Mouse (Mus musculus): ENCODE measurements around the gene Pmf1.

Pmf1 gene

GRCm38 (mm10) chr3:88409741-88410644 lies at the start of gene Pmf1:
Gene Pmf1 (minus strand): TSS chr3:88410331.
- DNase-seq (ENCODE audit: low spot score): peak; percentile 89

GRCm38 (mm10) chr3:88458778-88459219 lies 48.7 kb upstream of the Pmf1 start:
- DNase-seq (ENCODE audit: low spot score): no peak

GRCm38 (mm10) chr3:88456746-88457532 lies 46.8 kb upstream of the Pmf1 start:
- DNase-seq (ENCODE audit: low spot score): no peak

GRCm38 (mm10) chr3:88456313-88456712 lies 46.2 kb upstream of the Pmf1 start:
- DNase-seq (ENCODE audit: low spot score): no peak

- no peak for DNase-seq (ENCODE audit: low spot score)
Measured at GRCm38 (mm10) chr3:88455588-88456264, 45.6 kb upstream of the Pmf1 start.

GRCm38 (mm10) chr3:88454762-88455587 lies 44.8 kb upstream of the Pmf1 start:
- no peak for DNase-seq (ENCODE audit: low spot score)

- DNase-seq (ENCODE audit: low spot score): peak; percentile 34
Measured at GRCm38 (mm10) chr3:88453986-88454385, 43.9 kb upstream of the Pmf1 start.

- no peak for DNase-seq (ENCODE audit: low spot score)
Measured at GRCm38 (mm10) chr3:88453369-88453768, 43.2 kb upstream of the Pmf1 start.

GRCm38 (mm10) chr3:88452716-88453115 lies 42.6 kb upstream of the Pmf1 start:
- DNase-seq (ENCODE audit: low spot score): no peak

GRCm38 (mm10) chr3:88452246-88452645 lies 42.1 kb upstream of the Pmf1 start:
- no peak for DNase-seq (ENCODE audit: low spot score)

- no peak for DNase-seq (ENCODE audit: low spot score)
Measured at GRCm38 (mm10) chr3:88450379-88451131, 40.4 kb upstream of the Pmf1 start.

- no peak for DNase-seq (ENCODE audit: low spot score)
Measured at GRCm38 (mm10) chr3:88449395-88450023, 39.4 kb upstream of the Pmf1 start.

- no peak for DNase-seq (ENCODE audit: low spot score)
Measured at GRCm38 (mm10) chr3:88448443-88448842, 38.3 kb upstream of the Pmf1 start.

GRCm38 (mm10) chr3:88447676-88448183 lies 37.6 kb upstream of the Pmf1 start:
- DNase-seq (ENCODE audit: low spot score): no peak

GRCm38 (mm10) chr3:88446471-88447123 lies 36.5 kb upstream of the Pmf1 start:
- no peak for DNase-seq (ENCODE audit: low spot score)

GRCm38 (mm10) chr3:88442888-88443287 lies 32.8 kb upstream of the Pmf1 start:
- no peak for DNase-seq (ENCODE audit: low spot score)

- DNase-seq (ENCODE audit: low spot score): no peak
Measured at GRCm38 (mm10) chr3:88442488-88442887, 32.4 kb upstream of the Pmf1 start.

- no peak for DNase-seq (ENCODE audit: low spot score)
Measured at GRCm38 (mm10) chr3:88440500-88441381, 30.6 kb upstream of the Pmf1 start.

Measured in spleen, adult 12 weeks (tissue).